Mouse (Mus musculus) c-Kit-negative CD71-positive TER-119-positive erythroid progenitor cells, embryonic 14.5 days (primary cell): ENCODE measurements around the gene Rpusd2.

ENCODE experiments used
- DNase-seq: peaks from one replicate; pipeline ENCODE4 v3.0.0-alpha.2; 2013; ENCODE audit warnings: low read depth, low spot score

Rpusd2 gene

DNA sequence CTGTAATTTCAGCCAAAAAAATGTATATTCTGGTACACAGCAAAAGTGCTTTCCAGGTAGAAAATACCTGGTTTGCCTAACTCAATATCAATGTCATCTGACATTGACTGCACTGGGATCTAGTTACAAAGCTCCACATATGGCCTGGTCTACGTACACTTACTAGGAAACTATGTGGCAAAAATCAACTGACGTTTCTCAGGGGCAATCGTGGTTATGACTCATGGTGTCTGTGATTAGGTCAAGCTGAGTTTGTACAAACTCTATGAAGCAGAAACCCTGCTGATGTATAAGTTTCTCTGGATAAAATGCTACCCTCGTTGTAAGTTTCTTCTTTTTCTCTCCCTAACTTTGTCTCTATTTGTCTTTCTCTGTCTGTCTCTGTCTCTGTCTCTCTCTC is 2.4 kb upstream of the Rpusd2 start:
- DNase-seq, result no peak

- no peak for DNase-seq
Observed at GRCm38 (mm10) chr2:119035397-119035745, 781 bp downstream of the Rpusd2 start.

- DNase-seq, result no peak
Observed at GRCm38 (mm10) chr2:119040882-119041281, 6.3 kb downstream of the Rpusd2 start.

DNA sequence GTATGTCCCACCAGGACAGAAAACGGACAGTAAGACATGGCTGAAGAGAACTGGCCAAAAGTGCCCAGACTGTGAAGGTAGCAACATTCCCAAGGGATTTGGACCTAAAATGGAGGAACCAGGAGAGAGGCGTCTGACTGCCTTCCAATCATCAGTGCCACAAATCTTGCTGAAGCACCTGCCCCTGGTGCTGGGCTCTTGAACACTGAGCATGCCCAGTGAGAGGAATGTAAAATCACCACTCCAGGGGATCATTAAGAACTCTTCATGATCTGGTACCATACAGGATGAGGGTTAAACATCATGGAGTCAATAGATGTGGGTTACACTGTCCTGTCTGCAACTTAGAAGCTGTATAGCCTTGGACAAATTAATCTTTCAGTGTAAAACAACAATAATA is 10.6 kb downstream of the Rpusd2 start:
- no peak for DNase-seq

- peak; percentile 95 for DNase-seq
Observed at GRCm38 (mm10) chr2:119046649-119047611, 12.3 kb downstream of the Rpusd2 start, which contains the start of gene Knl1. TSS of gene Knl1 (plus strand) at chr2:119047119.

DNA sequence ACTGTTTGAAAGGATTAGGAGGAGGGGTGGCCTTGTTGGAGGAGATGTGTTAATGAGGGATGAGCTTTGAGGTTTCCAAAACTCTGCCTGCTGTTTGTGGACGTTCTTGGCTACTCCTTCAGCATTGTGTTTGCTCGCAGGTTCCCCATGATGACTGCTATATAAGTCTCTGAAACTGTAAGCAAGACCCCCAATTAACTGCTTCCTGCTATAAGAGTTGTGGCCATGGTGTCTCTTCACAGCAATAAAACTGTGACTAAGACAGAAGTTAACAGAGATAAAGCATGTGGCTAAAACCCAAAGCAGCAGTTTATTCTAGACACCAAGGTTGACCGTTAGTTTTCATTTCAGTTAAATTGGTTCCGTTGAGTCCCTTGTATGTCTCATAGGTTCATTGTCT is 13.3 kb downstream of the Rpusd2 start:
- DNase-seq, result no peak

DNA sequence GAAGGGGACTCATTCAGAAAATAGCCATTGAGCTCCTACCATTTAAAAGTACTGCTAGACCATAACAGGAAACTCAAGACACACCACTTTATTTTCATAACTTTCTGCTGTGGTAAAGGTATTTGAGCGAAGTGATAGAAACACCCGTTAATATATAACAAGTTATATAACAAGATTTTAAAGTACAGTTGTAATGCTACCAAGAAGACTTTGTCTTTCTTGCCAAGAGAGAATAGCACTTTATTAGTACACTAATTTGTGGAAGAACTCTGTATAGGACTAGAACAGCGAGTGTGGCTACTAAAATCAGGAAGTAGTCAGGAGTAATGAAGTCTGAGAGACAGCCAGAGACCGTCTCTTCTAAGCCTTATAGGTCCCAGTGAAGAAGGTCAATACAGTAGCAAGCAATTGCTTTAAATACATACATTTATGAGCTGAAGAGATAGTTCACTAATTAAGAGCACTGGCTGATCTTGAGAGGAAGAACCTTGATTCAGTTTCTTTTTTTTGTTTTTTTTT is 15.6 kb downstream of the Rpusd2 start:
- no peak for DNase-seq

DNA sequence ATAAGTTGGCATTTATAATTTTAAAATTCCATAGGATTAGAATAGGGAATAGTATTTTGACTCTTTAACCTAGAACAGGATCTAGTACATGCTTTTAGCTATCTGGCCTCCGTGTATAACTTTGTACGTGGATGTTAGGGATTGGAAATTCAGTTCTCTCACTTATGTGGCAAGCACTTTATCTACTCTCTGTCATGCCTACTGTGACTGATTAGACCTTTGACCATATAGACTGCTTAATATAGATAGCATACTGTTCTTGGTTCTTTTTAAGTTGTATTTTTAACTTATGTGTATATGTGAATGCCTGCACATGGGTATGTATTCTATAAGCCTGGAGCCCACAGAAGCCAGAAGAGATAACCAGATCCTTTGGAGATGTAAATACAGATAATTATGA is 25.5 kb downstream of the Rpusd2 start:
- no peak for DNase-seq

GRCm38 (mm10) chr2:119072397-119072796 is 37.8 kb downstream of the Rpusd2 start:
- DNase-seq, result no peak

DNA sequence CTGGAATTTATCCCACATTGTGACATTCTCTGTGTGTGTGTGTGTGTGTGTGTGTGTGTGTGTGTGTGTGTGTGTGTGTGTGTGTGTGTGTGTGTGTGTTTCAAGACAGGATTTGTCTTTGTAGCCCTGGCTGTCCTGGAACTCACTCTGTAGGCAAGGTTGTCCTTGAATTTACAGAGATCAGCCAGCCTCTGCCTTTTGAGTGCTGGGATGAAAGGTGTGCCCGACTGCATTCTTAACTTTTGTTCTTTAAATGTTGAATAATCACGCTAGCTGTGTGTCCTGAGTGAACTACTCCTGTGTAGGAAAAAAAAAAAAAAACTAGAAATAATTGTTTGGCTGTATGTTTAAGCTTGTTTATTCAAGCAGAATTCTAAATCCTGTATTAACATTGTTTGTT is 51.6 kb downstream of the Rpusd2 start:
- no peak for DNase-seq
